Mouse (Mus musculus) heart, embryonic 16.5 days (tissue): Measurements from ENCODE around the gene Scnn1g. TPM values are rescaled to one million over a fixed set of nuclear protein-coding genes. Genes with fewer than 3 reads are reported as not detected.

Source experiments
- ATAC-seq: fragments of 200-750 bp; cut with Nextera tagmentation; replicated peaks from 2 replicates; pipeline ENCODE4 v1.8.0; 2017; ENCODE audit warnings: moderate number of reproducible peaks; ENCODE audit not compliant: insufficient read depth, low FRiP score; ENCODE audit errors: extremely low read depth
- H3K27ac ChIP-seq: fragments of 300-500 bp; sonication (generic); 2 replicates; pipeline ENCODE4 v1.5.1; 2014; ENCODE audit warnings: mild to moderate bottlenecking, low read length, control low read depth, moderate library complexity
- H3K27me3 ChIP-seq: fragments of 300-500 bp; sonication (generic); 2 replicates; pipeline ENCODE4 v1.6.1; 2014; ENCODE audit warnings: low read length, mixed read lengths; ENCODE audit not compliant: control insufficient read depth, insufficient read depth
- H3K36me3 ChIP-seq: fragments of 300-500 bp; sonication (generic); 2 replicates; pipeline ENCODE4 v1.6.1; 2014; ENCODE audit not compliant: control insufficient read depth, insufficient read depth
- H3K4me1 ChIP-seq: fragments of 300-500 bp; sonication (generic); 2 replicates; pipeline ENCODE4 v1.6.1; 2014; ENCODE audit warnings: low read length, mixed read lengths; ENCODE audit not compliant: control insufficient read depth, insufficient read depth
- H3K4me2 ChIP-seq: fragments of 300-500 bp; sonication (generic); 2 replicates; pipeline ENCODE4 v1.6.1; 2014; ENCODE audit warnings: low read depth, mild to moderate bottlenecking, control low read depth, low read length
- H3K4me3 ChIP-seq: fragments of 300-500 bp; sonication (generic); 2 replicates; pipeline ENCODE4 v1.5.1; 2014; ENCODE audit warnings: mild to moderate bottlenecking, control low read depth, low read length
- H3K9ac ChIP-seq: fragments of 300-500 bp; sonication (generic); 2 replicates; pipeline ENCODE4 v1.6.1; 2014; ENCODE audit warnings: low read length, control low read depth
- H3K9me3 ChIP-seq: fragments of 300-500 bp; sonication (generic); replicated peaks from 2 replicates; pipeline ENCODE4 v1.6.1; 2016; ENCODE audit warnings: low read length; ENCODE audit not compliant: control insufficient read depth
- WGBS: fragments of 180-500 bp; shearing (Covaris S2); extraction: QIAGEN DNeasy Blood & Tissue Kit; methylation state at CpG from one replicate; pipeline ENCODE4 v1.1.7; 2014; 5-methylcytosine and 5-hydroxymethylcytosine counted together
- polyA plus RNA-seq: library from polyadenylated mRNA; unstranded; fragments of >200 nt; fragmentation: Nextera tagmentation; extraction: Ambion mirVana; gene quantifications from 2 replicates; pipeline ENCODE4 v1.2.1, GENCODE M21; 2015

Scnn1g gene
- polyA plus RNA-seq, 1 experiment from 2014 or later = 0.25 TPM

DNA sequence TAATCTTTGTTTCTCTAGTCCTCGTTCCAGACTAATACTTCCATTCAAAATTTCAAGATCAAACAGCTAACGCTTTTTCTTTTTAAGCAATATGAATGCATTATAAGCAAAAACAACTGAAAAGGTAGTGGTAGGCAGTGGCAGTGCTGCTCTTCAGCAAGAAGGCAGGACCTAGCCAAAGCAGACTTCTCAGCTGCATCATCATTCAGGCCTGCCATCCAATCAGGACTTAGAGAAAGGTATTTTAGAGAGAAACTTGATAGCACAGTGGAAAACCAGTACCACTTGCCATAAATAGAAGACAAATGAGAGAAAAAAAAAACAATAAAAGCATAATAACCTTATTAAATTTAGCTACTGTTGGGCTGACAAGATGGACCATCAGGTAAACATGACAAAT is 29.2 kb upstream of the Scnn1g start:
- peaks cover 28% of the 10 kb centered on the region for H3K4me1 ChIP-seq
- no peaks in the 10 kb centered on the region for H3K36me3 ChIP-seq
- WGBS = 82% methylated on average over 2 of the region's 2 CpGs
- 0 out of 2 replicates have a peak, but pooled peaks cover 2% of the 10 kb centered on the region for H3K27me3 ChIP-seq
- no peak overlapping the region for H3K9ac ChIP-seq
- no peak overlapping the region for H3K4me3 ChIP-seq
- H3K4me2 ChIP-seq = no peak overlapping the region
- ATAC-seq = no peak
- H3K9me3 ChIP-seq = no peaks in the 10 kb centered on the region
- no peak overlapping the region for H3K27ac ChIP-seq

GRCm38 (mm10) chr7:121706411-121707072 is 27.7 kb upstream of the Scnn1g start:
- ATAC-seq = peak; percentile 15
- Histone ChIP-seq H3K4me2 (peak overlapping the region; percentile 99), H3K9ac (peak overlapping the region; percentile 85), H3K36me3 (no peaks in the 10 kb centered on the region), H3K27me3 (0 out of 2 replicates have a peak, but pooled peaks cover 2% of the 10 kb centered on the region), H3K9me3 (no peaks in the 10 kb centered on the region), H3K4me1 (peaks cover 26% of the 10 kb centered on the region), H3K4me3 (peak overlapping the region; percentile 83), H3K27ac (peak overlapping the region; percentile 68; the same call in 1 of the 2 replicates)
- under 1% methylated on average over 73 of the region's 77 CpGs for WGBS

- Histone ChIP-seq H3K4me1 (peaks cover 20% of the 10 kb centered on the region), H3K36me3 (no peaks in the 10 kb centered on the region), H3K4me3 (peak within 1 kb of the TSS; percentile 83), H3K27ac (peak within 1 kb of the TSS; percentile 68), H3K9ac (peak within 1 kb of the TSS; percentile 85), H3K4me2 (peak within 1 kb of the TSS; percentile 99), H3K9me3 (no peaks in the 10 kb centered on the region), H3K27me3 (0 out of 2 replicates have a peak, but pooled peaks cover 2% of the 10 kb centered on the region)
- under 1% methylated on average over 71 of the region's 82 CpGs for WGBS
- peak; percentile 98 for ATAC-seq
Measured at GRCm38 (mm10) chr7:121707073-121707667, 27.1 kb upstream of the Scnn1g start, which contains the start of gene Usp31. Gene Usp31 (minus strand): TSS chr7:121707253.

DNA sequence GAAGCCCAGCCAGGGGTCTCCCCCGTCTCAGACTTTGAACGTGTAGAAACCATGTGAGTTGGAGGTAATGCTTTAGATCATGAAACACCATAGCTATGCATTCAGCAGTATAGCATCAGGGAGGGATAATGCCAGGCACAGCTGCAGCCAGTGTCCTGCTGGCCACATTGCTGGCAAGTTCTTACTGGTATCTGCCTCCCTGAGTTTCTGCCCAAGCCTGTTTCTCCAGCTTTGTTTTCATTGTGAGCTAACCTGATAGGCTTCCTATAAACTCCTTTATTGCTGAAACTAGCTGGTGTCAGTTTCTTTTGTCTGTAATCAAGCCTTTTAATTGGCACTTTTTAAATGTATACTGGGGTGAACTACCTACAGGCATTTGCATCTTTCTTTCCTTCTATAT is 23.1 kb upstream of the Scnn1g start:
- Histone ChIP-seq H3K4me1 (peaks cover 2% of the 10 kb centered on the region; the same call in 1 of the 2 replicates), H3K27me3 (0 out of 2 replicates have a peak, but pooled peaks cover 5% of the 10 kb centered on the region), H3K36me3 (no peaks in the 10 kb centered on the region), H3K27ac (no peak overlapping the region), H3K4me3 (no peak overlapping the region), H3K9ac (no peak overlapping the region), H3K4me2 (no peak overlapping the region), H3K9me3 (no peaks in the 10 kb centered on the region)
- no peak for ATAC-seq
- 36% methylated on average over 2 of the region's 2 CpGs for WGBS

GRCm38 (mm10) chr7:121717031-121717430 is 17.2 kb upstream of the Scnn1g start:
- no peak overlapping the region for H3K4me3 ChIP-seq
- ATAC-seq = no peak
- WGBS = 71% methylated on average over 7 of the region's 7 CpGs
- H3K4me2 ChIP-seq = no peak overlapping the region
- H3K9me3 ChIP-seq = no peaks in the 10 kb centered on the region
- no peak overlapping the region for H3K27ac ChIP-seq
- 0 out of 2 replicates have a peak, but pooled peaks cover 3% of the 10 kb centered on the region for H3K27me3 ChIP-seq
- H3K36me3 ChIP-seq = no peaks in the 10 kb centered on the region
- H3K4me1 ChIP-seq = no peaks in the 10 kb centered on the region
- no peak overlapping the region for H3K9ac ChIP-seq

DNA sequence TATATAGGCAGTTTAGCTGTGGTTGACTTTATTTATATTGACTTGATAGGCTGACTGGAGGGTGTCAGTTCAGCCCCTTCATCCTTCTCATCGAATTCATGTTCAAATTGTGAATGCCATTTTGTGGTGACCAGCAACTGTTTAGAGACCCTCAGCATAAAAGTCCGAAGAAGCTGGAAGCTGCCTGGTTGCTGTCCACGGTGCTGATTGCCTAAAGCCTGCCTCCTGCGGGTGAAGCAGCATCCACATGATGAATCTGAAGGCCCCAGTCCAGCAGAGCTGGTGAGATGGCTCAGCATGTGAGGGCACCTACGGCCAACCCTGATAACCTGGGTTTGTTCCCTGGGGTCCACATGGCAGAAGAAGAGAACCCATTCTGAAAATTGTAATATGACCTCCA is 4.1 kb upstream of the Scnn1g start:
- Histone ChIP-seq H3K27me3 (peaks cover 11% of the 10 kb centered on the region), H3K4me1 (peaks cover 7% of the 10 kb centered on the region), H3K36me3 (no peaks in the 10 kb centered on the region), H3K4me2 (no peak overlapping the region), H3K9me3 (no peaks in the 10 kb centered on the region), H3K9ac (no peak overlapping the region), H3K27ac (no peak overlapping the region), H3K4me3 (no peak overlapping the region)
- WGBS = 12% methylated on average over 5 of the region's 5 CpGs
- ATAC-seq = no peak

- 40% methylated on average over 29 of the region's 29 CpGs for WGBS
- Histone ChIP-seq H3K4me1 (peaks cover 7% of the 10 kb centered on the region), H3K27me3 (peaks cover 36% of the 10 kb centered on the region), H3K36me3 (no peaks in the 10 kb centered on the region), H3K4me2 (no peak overlapping the region), H3K9me3 (no peaks in the 10 kb centered on the region), H3K9ac (no peak overlapping the region), H3K27ac (no peak overlapping the region), H3K4me3 (no peak overlapping the region)
- ATAC-seq = no peak
Measured at GRCm38 (mm10) chr7:121737511-121738415, 3.5 kb downstream of the Scnn1g start.

DNA sequence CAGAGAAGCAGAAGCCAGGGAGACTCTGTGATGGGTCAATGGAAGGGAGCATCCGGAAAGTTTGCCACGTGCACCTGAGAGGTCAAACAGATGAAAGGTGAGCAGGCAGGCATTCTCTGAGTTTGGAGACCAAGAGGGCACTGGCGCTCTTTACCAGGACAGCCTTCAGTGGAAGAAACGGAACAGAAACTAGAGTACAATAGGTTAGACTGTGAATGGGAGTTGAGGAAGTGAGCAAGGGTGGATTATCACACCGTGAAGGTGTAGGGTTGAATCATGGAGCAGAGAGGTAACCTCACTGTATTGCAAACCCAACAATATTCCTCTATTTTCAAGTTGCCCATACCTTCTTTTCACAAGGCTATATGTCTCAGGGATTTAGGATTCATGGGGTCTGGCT is 16.0 kb downstream of the Scnn1g start:
- H3K27me3 ChIP-seq = no peaks in the 10 kb centered on the region
- H3K9ac ChIP-seq = no peak overlapping the region
- no peak for ATAC-seq
- H3K4me2 ChIP-seq = no peak overlapping the region
- H3K27ac ChIP-seq = no peak overlapping the region
- H3K36me3 ChIP-seq = no peaks in the 10 kb centered on the region
- no peaks in the 10 kb centered on the region for H3K4me1 ChIP-seq
- WGBS = 71% methylated on average over 5 of the region's 5 CpGs
- H3K9me3 ChIP-seq = no peaks in the 10 kb centered on the region
- no peak overlapping the region for H3K4me3 ChIP-seq
